Mouse (Mus musculus) stomach, embryonic 14.5 days (tissue): ENCODE data around the gene Sfr1. TPM values are rescaled to one million over a fixed set of nuclear protein-coding genes. Genes with fewer than 3 reads are reported as not detected.

Experiments used
- ATAC-seq: fragments of 200-750 bp; cut with Nextera tagmentation; 2 replicates; pipeline ENCODE4 v1.8.0; 2017; ENCODE audit warnings: low read depth, moderate TSS enrichment; ENCODE audit not compliant: insufficient number of reproducible peaks, insufficient read depth, low FRiP score
- H3K27ac ChIP-seq: fragments of 300-500 bp; sonication (generic); 2 replicates; pipeline ENCODE4 v1.5.1; 2014; ENCODE audit warnings: mild to moderate bottlenecking, low read length, moderate library complexity, mixed read lengths
- H3K27me3 ChIP-seq: fragments of 300-500 bp; sonication (generic); 2 replicates; pipeline ENCODE4 v1.6.1; 2014; ENCODE audit warnings: low read length, control low read depth, mixed read lengths; ENCODE audit not compliant: control insufficient read depth, insufficient read depth
- H3K36me3 ChIP-seq: fragments of 300-500 bp; sonication (generic); 2 replicates; pipeline ENCODE4 v1.6.1; 2014; ENCODE audit warnings: mild to moderate bottlenecking, control low read depth, low read length, moderate library complexity, mixed read lengths; ENCODE audit not compliant: control insufficient read depth, insufficient read depth
- H3K4me1 ChIP-seq: fragments of 300-500 bp; sonication (generic); 2 replicates; pipeline ENCODE4 v1.6.1; 2014; ENCODE audit warnings: low read length, control low read depth, mixed read lengths; ENCODE audit not compliant: control insufficient read depth, insufficient read depth
- H3K4me2 ChIP-seq: fragments of 300-500 bp; sonication (generic); replicated peaks from 2 replicates; pipeline ENCODE4 v1.6.1; 2014; ENCODE audit warnings: low read depth, low read length, control low read depth
- H3K4me3 ChIP-seq: fragments of 300-500 bp; sonication (generic); 2 replicates; pipeline ENCODE4 v1.5.1; 2014; ENCODE audit warnings: low read depth, low read length, control low read depth
- H3K9ac ChIP-seq: fragments of 300-500 bp; sonication (generic); replicated peaks from 2 replicates; pipeline ENCODE4 v1.6.1; 2014; ENCODE audit warnings: low read depth, mild to moderate bottlenecking, control low read depth, low read length, moderate library complexity, mixed read lengths
- H3K9me3 ChIP-seq: fragments of 300-500 bp; sonication (generic); 2 replicates; pipeline ENCODE4 v1.6.1; 2016; ENCODE audit warnings: low read depth, low read length, control low read depth; ENCODE audit not compliant: control insufficient read depth
- WGBS: fragments of 180-500 bp; shearing (Covaris S2); extraction: QIAGEN DNeasy Blood & Tissue Kit; methylation state at CpG from one replicate; pipeline ENCODE4 v1.1.7; 2014; 5-methylcytosine and 5-hydroxymethylcytosine counted together
- polyA plus RNA-seq: library from polyadenylated mRNA; unstranded; fragments of >200 nt; fragmentation: Nextera tagmentation; extraction: Ambion mirVana; gene quantifications from 2 replicates; pipeline ENCODE4 v1.2.1, GENCODE M21; 2014

Sfr1 gene
- polyA plus RNA-seq, 1 experiment from 2014 or later: 381 TPM

GRCm38 (mm10) chr19:47724903-47725302 is 6.6 kb upstream of the Sfr1 start:
- Histone ChIP-seq H3K36me3 (no peaks in the 10 kb centered on the region), H3K27ac (no peak overlapping the region), H3K4me1 (peaks cover 8% of the 10 kb centered on the region), H3K4me2 (no peak overlapping the region), H3K9ac (no peak overlapping the region), H3K27me3 (no peaks in the 10 kb centered on the region), H3K9me3 (no peaks in the 10 kb centered on the region), H3K4me3 (no peak overlapping the region)
- ATAC-seq: no peak
- WGBS: 71% methylated on average over 4 of the region's 4 CpGs

- 76% methylated on average over 7 of the region's 7 CpGs for WGBS
- Histone ChIP-seq H3K9me3 (no peaks in the 10 kb centered on the region), H3K9ac (no peak overlapping the region), H3K4me1 (peaks cover 15% of the 10 kb centered on the region), H3K27ac (no peak overlapping the region), H3K4me2 (no peak overlapping the region), H3K27me3 (no peaks in the 10 kb centered on the region), H3K36me3 (no peaks in the 10 kb centered on the region), H3K4me3 (no peak overlapping the region)
- ATAC-seq: no peak
Observed at GRCm38 (mm10) chr19:47725643-47726140, 5.8 kb upstream of the Sfr1 start.

GRCm38 (mm10) chr19:47730691-47731070 is 801 bp upstream of the Sfr1 start:
- Histone ChIP-seq H3K27ac (peak overlapping the region; percentile 99), H3K4me2 (peak overlapping the region; percentile 57), H3K27me3 (no peaks in the 10 kb centered on the region), H3K9ac (peak overlapping the region; percentile 71), H3K36me3 (peaks cover 30% of the 10 kb centered on the region), H3K9me3 (no peaks in the 10 kb centered on the region), H3K4me3 (peak overlapping the region; percentile 72), H3K4me1 (peaks cover 20% of the 10 kb centered on the region)
- ATAC-seq: peak; percentile 86
- WGBS: 0% methylated on average over 12 of the region's 12 CpGs

GRCm38 (mm10) chr19:47731931-47732330 is 449 bp downstream of the Sfr1 start:
- WGBS: 3% methylated on average over 15 of the region's 15 CpGs
- peak overlapping the region; percentile 72 for H3K4me3 ChIP-seq
- no peak for ATAC-seq

DNA sequence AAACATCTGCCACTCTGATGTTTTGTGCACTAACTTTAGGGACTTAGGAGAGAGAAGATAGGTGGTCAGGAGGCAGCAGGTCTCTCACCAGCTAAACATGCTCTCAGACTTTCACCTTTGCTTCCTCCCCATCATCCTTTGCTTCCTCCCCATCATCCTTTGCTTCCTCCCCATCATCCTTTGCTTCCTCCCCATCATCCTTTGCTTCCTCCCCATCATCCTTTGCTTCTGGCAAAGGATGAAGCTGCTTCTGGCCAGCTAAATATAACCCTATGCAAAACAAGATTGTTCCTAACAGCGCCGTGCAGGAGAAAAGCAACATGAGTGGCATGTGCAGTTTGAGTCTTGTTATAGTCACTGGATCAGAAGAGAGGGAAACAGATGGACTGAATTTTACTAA is 15.6 kb downstream of the Sfr1 start:
- H3K9ac ChIP-seq: no peak overlapping the region
- H3K4me3 ChIP-seq: no peak overlapping the region
- no peak overlapping the region for H3K27ac ChIP-seq
- no peak for ATAC-seq
- H3K36me3 ChIP-seq: no peaks in the 10 kb centered on the region
- no peaks in the 10 kb centered on the region for H3K27me3 ChIP-seq
- no peaks in the 10 kb centered on the region for H3K9me3 ChIP-seq
- no peak overlapping the region for H3K4me2 ChIP-seq
- H3K4me1 ChIP-seq: no peaks in the 10 kb centered on the region
- WGBS: 98% methylated on average over 2 of the region's 2 CpGs

More at GRCm38 (mm10) chr19:47731931-47732330, 449 bp downstream of the Sfr1 start:
- Histone ChIP-seq H3K4me1 (peaks cover 20% of the 10 kb centered on the region), H3K27me3 (no peaks in the 10 kb centered on the region), H3K9ac (peak overlapping the region; percentile 74; the same call in 1 of the 2 replicates), H3K36me3 (peaks cover 37% of the 10 kb centered on the region), H3K4me2 (peak overlapping the region; percentile 45), H3K9me3 (no peaks in the 10 kb centered on the region), H3K27ac (peak overlapping the region; percentile 94)

GRCm38 (mm10) chr19:47748950-47749349 is 17.5 kb downstream of the Sfr1 start:
- H3K27me3 ChIP-seq: no peaks in the 10 kb centered on the region
- no peaks in the 10 kb centered on the region for H3K4me1 ChIP-seq
- H3K4me3 ChIP-seq: no peak overlapping the region
- WGBS: 78% methylated on average over 2 of the region's 2 CpGs
- no peak overlapping the region for H3K4me2 ChIP-seq
- H3K9ac ChIP-seq: no peak overlapping the region
- no peak overlapping the region for H3K27ac ChIP-seq
- no peak for ATAC-seq
- no peaks in the 10 kb centered on the region for H3K9me3 ChIP-seq
- no peaks in the 10 kb centered on the region for H3K36me3 ChIP-seq

- H3K4me1 ChIP-seq: no peaks in the 10 kb centered on the region
- no peaks in the 10 kb centered on the region for H3K36me3 ChIP-seq
- 86% methylated on average over 5 of the region's 5 CpGs for WGBS
- H3K9ac ChIP-seq: no peak overlapping the region
- H3K4me2 ChIP-seq: no peak overlapping the region
- no peaks in the 10 kb centered on the region for H3K9me3 ChIP-seq
- no peak for ATAC-seq
- H3K27me3 ChIP-seq: no peaks in the 10 kb centered on the region
- no peak overlapping the region for H3K4me3 ChIP-seq
- H3K27ac ChIP-seq: no peak overlapping the region
Observed at GRCm38 (mm10) chr19:47750391-47750790, 18.9 kb downstream of the Sfr1 start.

GRCm38 (mm10) chr19:47752456-47752855 is 21.0 kb downstream of the Sfr1 start:
- no peaks in the 10 kb centered on the region for H3K27me3 ChIP-seq
- H3K4me1 ChIP-seq: no peaks in the 10 kb centered on the region
- H3K4me2 ChIP-seq: no peak overlapping the region
- H3K4me3 ChIP-seq: no peak overlapping the region
- no peak for ATAC-seq
- WGBS: 79% methylated on average over 9 of the region's 9 CpGs
- H3K27ac ChIP-seq: no peak overlapping the region
- no peaks in the 10 kb centered on the region for H3K9me3 ChIP-seq
- H3K9ac ChIP-seq: no peak overlapping the region
- H3K36me3 ChIP-seq: no peaks in the 10 kb centered on the region

- Histone ChIP-seq H3K9ac (no peak overlapping the region), H3K4me1 (no peaks in the 10 kb centered on the region), H3K9me3 (no peaks in the 10 kb centered on the region), H3K4me3 (no peak overlapping the region), H3K4me2 (no peak overlapping the region), H3K27ac (no peak overlapping the region), H3K27me3 (no peaks in the 10 kb centered on the region), H3K36me3 (no peaks in the 10 kb centered on the region)
- WGBS: 80% methylated on average over 4 of the region's 4 CpGs
- ATAC-seq: peak; percentile 87
Observed at GRCm38 (mm10) chr19:47753921-47754320, 22.4 kb downstream of the Sfr1 start.
